Mouse (Mus musculus) forebrain, embryonic 13.5 days (tissue): Measurements from ENCODE around the gene Cabp2. TPM values are rescaled to one million over a fixed set of nuclear protein-coding genes. Genes with fewer than 3 reads are reported as not detected.

Source experiments
- ATAC-seq: fragments of 200-750 bp; cut with Nextera tagmentation; 2 replicates; pipeline ENCODE4 v1.8.0; 2017
- H3K27ac ChIP-seq: fragments of 300-500 bp; sonication (generic); 2 replicates; pipeline ENCODE4 v1.5.1; 2015; ENCODE audit warnings: inconsistent platforms, mild to moderate bottlenecking, moderate library complexity
- H3K27me3 ChIP-seq: fragments of 300-500 bp; sonication (generic); 2 replicates; pipeline ENCODE4 v1.6.1; 2015; ENCODE audit warnings: mild to moderate bottlenecking, inconsistent platforms
- H3K36me3 ChIP-seq: fragments of 300-500 bp; sonication (generic); 2 replicates; pipeline ENCODE4 v1.6.1; 2015; ENCODE audit warnings: mild to moderate bottlenecking, inconsistent platforms; ENCODE audit not compliant: poor library complexity, severe bottlenecking
- H3K4me1 ChIP-seq: fragments of 300-500 bp; sonication (generic); 2 replicates; pipeline ENCODE4 v1.6.1; 2015; ENCODE audit warnings: inconsistent platforms
- H3K4me2 ChIP-seq: fragments of 300-500 bp; sonication (generic); 2 replicates; pipeline ENCODE4 v1.6.1; 2015; ENCODE audit warnings: inconsistent platforms, mild to moderate bottlenecking, moderate library complexity
- H3K4me3 ChIP-seq: fragments of 300-500 bp; sonication (generic); 2 replicates; pipeline ENCODE4 v1.5.1; 2015; ENCODE audit warnings: mild to moderate bottlenecking, inconsistent platforms
- H3K9ac ChIP-seq: fragments of 300-500 bp; sonication (generic); 2 replicates; pipeline ENCODE4 v1.6.1; 2015; ENCODE audit warnings: mild to moderate bottlenecking, inconsistent platforms
- H3K9me3 ChIP-seq: fragments of 300-500 bp; sonication (generic); replicated peaks from 2 replicates; pipeline ENCODE4 v1.6.1; 2016; ENCODE audit warnings: inconsistent platforms
- WGBS: fragments of 180-500 bp; shearing (Covaris S2); methylation state at CpG from one replicate; pipeline ENCODE4 v1.1.7; 2015; 5-methylcytosine and 5-hydroxymethylcytosine counted together
- polyA plus RNA-seq: library from polyadenylated mRNA; unstranded; fragments of >200 nt; fragmentation: Nextera tagmentation; extraction: Ambion mirVana; gene quantifications from 2 replicates; pipeline ENCODE4 v1.2.1, GENCODE M21; 2015

Cabp2 gene
- polyA plus RNA-seq, 1 experiment from 2014 or later = not detected

DNA sequence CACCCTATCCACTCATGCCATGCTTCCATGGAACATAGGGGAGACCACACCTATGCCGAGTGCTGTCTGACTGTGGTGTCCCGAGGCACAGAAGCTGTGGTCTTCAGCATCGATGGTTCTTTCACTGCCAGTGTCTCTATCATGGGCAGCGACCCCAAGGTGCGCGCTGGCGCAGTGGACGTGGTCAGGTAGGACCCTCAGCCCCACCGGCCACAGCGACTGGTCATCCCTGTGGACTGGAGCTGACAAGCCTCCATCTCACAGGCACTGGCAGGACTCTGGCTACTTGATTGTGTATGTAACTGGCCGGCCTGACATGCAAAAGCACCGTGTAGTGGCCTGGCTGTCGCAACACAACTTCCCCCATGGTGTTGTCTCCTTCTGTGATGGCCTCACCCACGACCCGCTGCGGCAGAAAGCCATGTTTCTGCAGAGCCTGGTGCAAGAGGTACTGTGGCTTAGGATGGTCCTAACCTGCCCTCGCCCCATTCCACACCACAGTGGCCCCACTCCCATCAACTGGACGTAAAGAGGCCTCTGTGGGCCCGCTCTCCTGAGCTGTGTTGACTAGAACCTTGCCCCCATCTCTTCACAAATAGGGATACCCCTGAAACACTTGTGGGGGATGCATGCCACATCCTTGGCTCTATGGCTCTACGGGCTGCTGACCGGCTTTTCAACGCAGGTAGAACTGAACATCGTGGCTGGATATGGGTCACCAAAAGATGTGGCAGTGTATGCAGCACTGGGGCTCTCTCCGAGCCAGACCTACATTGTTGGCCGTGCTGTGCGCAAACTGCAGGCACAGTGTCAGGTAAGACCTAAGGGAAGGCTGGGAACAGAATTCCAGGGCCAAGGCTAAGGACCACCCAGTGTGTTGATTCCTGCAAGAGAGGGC lies 30.9 kb downstream of the Cabp2 start:
- Histone ChIP-seq H3K4me2 (no peak overlapping the region), H3K4me1 (no peaks in the 10 kb centered on the region; the same call in 1 of the 2 replicates), H3K9me3 (no peaks in the 10 kb centered on the region), H3K9ac (no peak overlapping the region), H3K36me3 (peaks cover 78% of the 10 kb centered on the region), H3K27ac (no peak overlapping the region), H3K27me3 (no peaks in the 10 kb centered on the region), H3K4me3 (no peak overlapping the region)
- ATAC-seq = no peak
- 97% methylated on average over 26 of the region's 26 CpGs for WGBS

DNA sequence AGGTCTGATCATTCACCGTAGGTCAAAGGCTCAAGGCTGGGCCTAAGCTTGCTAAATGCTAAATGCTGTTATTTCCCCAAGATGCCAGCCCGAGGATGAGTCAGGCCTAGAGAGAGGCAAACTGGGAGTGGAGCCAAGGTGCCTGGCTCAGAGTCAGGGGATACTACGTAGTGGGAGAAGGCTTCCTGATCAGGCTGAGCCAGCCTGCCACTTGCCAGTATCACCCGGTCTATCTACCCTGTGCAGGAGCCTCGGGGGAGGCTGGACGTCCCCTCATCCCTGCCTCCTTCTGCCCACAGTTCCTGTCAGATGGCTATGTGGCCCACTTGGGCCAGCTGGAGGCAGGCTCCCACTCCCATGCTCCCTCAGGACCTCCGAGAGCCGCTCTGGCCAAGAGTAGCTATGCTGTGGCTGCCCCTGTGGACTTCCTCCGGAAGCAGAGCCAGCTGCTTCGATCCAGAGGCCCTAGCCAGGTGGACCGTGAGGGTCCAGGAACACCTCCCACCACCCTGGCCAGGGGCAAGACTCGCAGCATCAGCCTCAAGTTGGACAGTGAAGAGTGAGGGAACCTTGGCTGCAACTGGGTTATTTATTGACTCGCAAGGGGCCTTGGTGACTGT lies 31.9 kb downstream of the Cabp2 start:
- WGBS = 83% methylated on average over 13 of the region's 13 CpGs
- no peak overlapping the region for H3K9ac ChIP-seq
- H3K36me3 ChIP-seq = peaks cover 87% of the 10 kb centered on the region
- no peaks in the 10 kb centered on the region for H3K9me3 ChIP-seq
- H3K27ac ChIP-seq = no peak overlapping the region
- no peak overlapping the region for H3K4me2 ChIP-seq
- H3K4me1 ChIP-seq = no peaks in the 10 kb centered on the region; the same call in 1 of the 2 replicates
- ATAC-seq = no peak
- no peaks in the 10 kb centered on the region for H3K27me3 ChIP-seq
- no peak overlapping the region for H3K4me3 ChIP-seq

DNA sequence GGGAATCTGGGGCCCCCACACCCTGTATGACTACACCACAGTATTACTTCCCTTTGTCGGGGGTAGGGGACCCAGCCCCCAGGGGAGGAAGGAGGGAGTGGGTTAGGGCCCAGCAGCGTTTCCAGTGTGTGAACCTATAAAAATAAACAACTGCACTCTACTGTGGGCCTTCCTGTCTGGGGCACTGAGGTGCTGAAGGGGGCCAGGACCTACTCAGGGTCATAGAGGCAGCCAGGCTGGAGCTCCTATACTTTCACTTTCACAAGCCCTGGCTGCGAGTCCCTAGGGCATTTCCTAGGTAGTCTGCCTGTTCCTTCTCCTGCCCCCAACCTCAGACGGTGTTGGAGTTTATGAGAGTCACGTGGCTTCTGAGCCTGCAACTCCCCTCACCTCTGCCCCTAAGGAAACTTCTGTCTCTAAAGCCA lies 32.4 kb downstream of the Cabp2 start:
- Histone ChIP-seq H3K4me1 (no peaks in the 10 kb centered on the region; the same call in 1 of the 2 replicates), H3K36me3 (peaks cover 87% of the 10 kb centered on the region), H3K27me3 (no peaks in the 10 kb centered on the region), H3K27ac (no peak overlapping the region), H3K9me3 (no peaks in the 10 kb centered on the region), H3K9ac (no peak overlapping the region), H3K4me3 (no peak overlapping the region), H3K4me2 (no peak overlapping the region)
- 76% methylated on average over 5 of the region's 5 CpGs for WGBS
- ATAC-seq = no peak

DNA sequence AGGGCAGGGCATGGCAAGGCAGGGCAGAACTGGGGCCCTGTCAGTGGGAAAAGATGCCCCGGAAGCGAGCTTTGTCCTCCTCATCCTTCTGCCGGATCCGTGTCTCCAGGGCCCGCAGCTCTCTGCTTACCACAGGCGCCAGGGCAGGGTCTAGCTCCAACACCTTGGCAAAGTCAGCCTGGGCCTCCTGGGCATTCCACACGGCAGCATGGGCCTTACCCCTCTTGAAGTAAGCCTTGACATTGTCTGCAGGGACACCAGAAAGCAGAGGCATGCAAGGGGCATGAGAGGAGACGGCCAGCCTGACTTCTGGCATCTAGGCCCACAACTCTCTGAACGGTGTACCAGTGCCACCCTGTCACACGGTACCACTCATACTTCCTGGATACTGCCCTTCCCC lies 33.2 kb downstream of the Cabp2 start:
- Histone ChIP-seq H3K27ac (no peak overlapping the region), H3K9me3 (no peaks in the 10 kb centered on the region)
- WGBS = 94% methylated on average over 10 of the region's 10 CpGs

DNA sequence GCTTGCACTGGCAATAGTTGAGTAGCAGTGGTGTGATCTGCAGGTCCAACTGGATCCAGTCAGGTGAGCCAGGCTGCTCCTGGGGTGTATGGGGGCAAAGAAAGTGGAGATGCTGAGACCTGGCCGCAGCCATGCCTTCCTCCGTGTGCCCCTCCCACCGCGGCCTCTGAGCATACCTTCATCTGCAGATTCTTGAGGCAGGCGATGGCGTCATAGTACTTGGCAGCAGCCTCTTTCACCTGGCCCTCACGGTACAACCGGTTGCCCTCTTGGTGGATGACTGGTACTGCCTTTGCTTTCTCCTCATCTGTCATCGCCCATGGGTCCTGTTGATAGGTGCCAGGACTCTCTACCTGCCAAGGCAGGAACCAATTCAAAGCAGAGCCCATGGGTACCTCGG lies 33.8 kb downstream of the Cabp2 start:
- ATAC-seq = no peak
- no peaks in the 10 kb centered on the region for H3K27me3 ChIP-seq
- H3K36me3 ChIP-seq = peaks cover 78% of the 10 kb centered on the region
- H3K9ac ChIP-seq = no peak overlapping the region; the same call in 1 of the 2 replicates
- no peak overlapping the region for H3K27ac ChIP-seq
- H3K9me3 ChIP-seq = no peaks in the 10 kb centered on the region
- no peak overlapping the region for H3K4me2 ChIP-seq
- no peak overlapping the region for H3K4me3 ChIP-seq
- peaks cover 2% of the 10 kb centered on the region; the same call in 1 of the 2 replicates for H3K4me1 ChIP-seq
- 96% methylated on average over 10 of the region's 10 CpGs for WGBS

More for the DNA sequence above, 33.2 kb downstream of the Cabp2 start:
- Histone ChIP-seq H3K4me1 (no peaks in the 10 kb centered on the region; the same call in 1 of the 2 replicates), H3K9ac (no peak overlapping the region), H3K4me3 (no peak overlapping the region), H3K27me3 (no peaks in the 10 kb centered on the region), H3K4me2 (no peak overlapping the region), H3K36me3 (peaks cover 80% of the 10 kb centered on the region)
- ATAC-seq = no peak

DNA sequence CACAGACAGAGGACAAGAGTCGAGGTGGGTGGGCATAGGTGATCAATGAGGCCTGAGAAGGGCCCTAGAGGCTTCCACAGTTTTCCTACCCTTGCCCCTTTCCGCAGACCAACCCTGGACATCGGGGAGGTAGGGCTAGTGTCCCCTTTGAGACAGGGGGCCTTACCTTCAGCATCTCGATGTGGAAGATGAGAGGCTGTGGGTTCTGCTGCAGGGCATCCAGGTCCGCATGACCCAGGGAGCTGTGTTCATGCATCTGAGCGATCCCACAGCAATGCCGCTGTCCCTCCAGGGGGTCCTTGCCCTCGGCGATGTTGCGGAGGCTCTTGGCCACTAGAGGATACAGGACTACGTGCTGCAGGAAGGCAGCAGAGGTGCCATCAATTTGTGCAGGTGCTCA lies 34.4 kb downstream of the Cabp2 start:
- no peak for ATAC-seq
- Histone ChIP-seq H3K27me3 (no peaks in the 10 kb centered on the region), H3K9ac (no peak overlapping the region), H3K9me3 (no peaks in the 10 kb centered on the region), H3K4me2 (no peak overlapping the region), H3K36me3 (peaks cover 73% of the 10 kb centered on the region), H3K27ac (no peak overlapping the region), H3K4me1 (peaks cover 8% of the 10 kb centered on the region), H3K4me3 (no peak overlapping the region)
- 84% methylated on average over 11 of the region's 11 CpGs for WGBS

DNA sequence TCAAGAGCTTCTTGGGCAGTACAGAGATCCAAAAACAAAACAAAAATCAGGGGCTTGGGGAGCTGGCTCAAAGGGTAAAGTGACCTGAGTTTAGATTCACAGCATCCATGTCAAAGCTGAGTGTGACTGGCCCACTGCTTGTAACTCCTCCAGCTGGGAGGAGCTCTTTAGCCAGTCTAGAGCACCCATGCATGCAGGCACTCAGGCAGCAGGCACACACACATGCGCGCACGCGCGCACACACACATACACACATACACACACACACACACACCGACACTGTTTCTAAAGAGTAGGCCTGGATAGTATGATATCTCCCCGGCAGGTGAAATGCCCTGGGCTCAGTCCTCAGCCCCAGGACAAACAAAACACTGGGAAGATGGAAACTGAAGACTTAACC lies 35.6 kb downstream of the Cabp2 start:
- H3K4me3 ChIP-seq = no peak overlapping the region
- no peaks in the 10 kb centered on the region for H3K9me3 ChIP-seq
- no peak overlapping the region for H3K27ac ChIP-seq
- peaks cover 10% of the 10 kb centered on the region for H3K4me1 ChIP-seq
- H3K9ac ChIP-seq = no peak overlapping the region
- ATAC-seq = no peak
- 96% methylated on average over 7 of the region's 7 CpGs for WGBS
- no peak overlapping the region for H3K4me2 ChIP-seq
- H3K36me3 ChIP-seq = peaks cover 61% of the 10 kb centered on the region
- no peaks in the 10 kb centered on the region for H3K27me3 ChIP-seq

DNA sequence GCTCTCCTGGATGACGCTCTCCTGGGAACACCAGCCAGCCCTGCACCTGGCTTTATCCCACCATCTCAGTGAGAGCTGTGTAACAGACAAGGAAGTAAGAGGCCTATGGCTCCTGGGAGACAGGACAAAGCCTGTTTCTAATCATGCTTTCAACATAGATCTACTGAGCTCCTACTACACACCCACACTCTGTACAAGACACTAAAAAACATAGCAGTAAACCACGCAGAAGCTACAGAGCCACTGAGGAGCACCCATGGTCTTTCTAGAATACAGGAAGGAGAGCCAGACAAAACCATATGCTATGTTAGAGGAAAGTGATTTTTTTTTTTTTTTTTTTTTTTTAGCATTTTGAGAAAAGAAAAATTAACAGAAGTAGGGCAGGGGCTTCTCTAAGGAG lies 37.0 kb downstream of the Cabp2 start:
- Histone ChIP-seq H3K9ac (no peak overlapping the region), H3K4me1 (peaks cover 10% of the 10 kb centered on the region), H3K4me3 (no peak overlapping the region), H3K4me2 (no peak overlapping the region), H3K36me3 (peaks cover 48% of the 10 kb centered on the region), H3K27me3 (no peaks in the 10 kb centered on the region), H3K27ac (no peak overlapping the region), H3K9me3 (no peaks in the 10 kb centered on the region)
- 92% methylated on average over 2 of the region's 2 CpGs for WGBS
- no peak for ATAC-seq

DNA sequence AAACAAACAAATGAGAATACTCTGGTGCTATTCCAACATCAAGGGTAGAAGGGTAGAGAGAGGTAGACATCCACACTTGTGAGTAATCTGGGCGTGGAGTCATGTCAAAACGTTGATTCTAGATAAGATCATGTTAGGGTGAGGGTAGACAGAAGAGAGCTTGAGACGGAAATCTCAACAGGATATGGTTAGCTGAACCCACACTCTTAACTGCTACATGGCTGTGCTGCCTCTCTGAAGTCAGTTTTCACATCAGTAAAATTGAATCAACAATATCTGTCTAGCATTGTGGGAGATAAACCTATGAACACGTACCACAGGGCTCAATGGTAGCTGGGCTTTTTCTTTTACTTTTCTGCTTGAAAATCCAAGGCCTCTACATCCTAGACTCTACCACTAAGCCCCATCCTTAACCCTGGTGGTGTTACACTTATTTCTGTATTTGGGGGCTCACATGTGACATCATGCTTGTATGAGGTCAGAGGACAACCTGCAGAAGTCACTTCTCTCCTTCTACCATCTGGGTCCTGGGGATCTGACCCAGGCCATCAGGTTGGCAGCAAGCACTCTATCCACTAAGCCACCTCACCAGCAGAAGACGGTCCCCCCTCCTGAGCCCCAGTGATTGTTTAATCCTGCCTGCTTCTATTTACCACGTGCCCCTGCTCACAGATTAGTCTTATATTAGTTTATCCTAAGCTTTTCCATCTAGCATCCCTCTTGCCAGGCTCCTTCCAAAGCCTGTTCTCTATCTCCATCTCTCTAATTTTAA lies 38.5 kb downstream of the Cabp2 start:
- Histone ChIP-seq H3K4me2 (peak overlapping the region; percentile 59), H3K27me3 (no peaks in the 10 kb centered on the region), H3K9me3 (no peaks in the 10 kb centered on the region), H3K9ac (no peak overlapping the region), H3K36me3 (peaks cover 32% of the 10 kb centered on the region), H3K27ac (no peak overlapping the region), H3K4me3 (no peak overlapping the region), H3K4me1 (peaks cover 10% of the 10 kb centered on the region)
- 91% methylated on average over 6 of the region's 6 CpGs for WGBS
- ATAC-seq = no peak

DNA sequence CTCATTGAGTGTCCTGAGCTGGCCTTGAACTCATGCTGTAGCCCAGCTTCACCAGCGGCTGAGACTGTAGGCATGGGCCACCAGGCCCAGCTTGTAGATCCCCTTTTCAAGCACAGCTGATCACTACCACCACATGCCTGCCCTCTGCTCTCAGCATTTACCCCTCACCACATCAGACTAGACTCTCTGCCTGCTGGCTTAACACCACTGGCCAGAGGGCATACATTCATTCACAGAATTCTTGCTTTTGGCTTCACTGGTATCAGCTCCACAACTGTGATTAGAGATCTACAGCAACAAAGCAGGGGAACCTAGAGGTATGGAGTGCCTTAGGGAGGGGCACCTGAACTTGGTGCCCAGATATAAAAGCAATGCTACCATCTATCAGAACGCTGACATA lies 39.1 kb downstream of the Cabp2 start:
- Histone ChIP-seq H3K4me2 (peak overlapping the region; percentile 59), H3K4me1 (peaks cover 14% of the 10 kb centered on the region), H3K9me3 (no peaks in the 10 kb centered on the region), H3K36me3 (peaks cover 26% of the 10 kb centered on the region), H3K27ac (no peak overlapping the region), H3K9ac (no peak overlapping the region), H3K4me3 (peak overlapping the region; percentile 48; the same call in 1 of the 2 replicates), H3K27me3 (no peaks in the 10 kb centered on the region)
- no peak for ATAC-seq
- 94% methylated on average over 2 of the region's 2 CpGs for WGBS

DNA sequence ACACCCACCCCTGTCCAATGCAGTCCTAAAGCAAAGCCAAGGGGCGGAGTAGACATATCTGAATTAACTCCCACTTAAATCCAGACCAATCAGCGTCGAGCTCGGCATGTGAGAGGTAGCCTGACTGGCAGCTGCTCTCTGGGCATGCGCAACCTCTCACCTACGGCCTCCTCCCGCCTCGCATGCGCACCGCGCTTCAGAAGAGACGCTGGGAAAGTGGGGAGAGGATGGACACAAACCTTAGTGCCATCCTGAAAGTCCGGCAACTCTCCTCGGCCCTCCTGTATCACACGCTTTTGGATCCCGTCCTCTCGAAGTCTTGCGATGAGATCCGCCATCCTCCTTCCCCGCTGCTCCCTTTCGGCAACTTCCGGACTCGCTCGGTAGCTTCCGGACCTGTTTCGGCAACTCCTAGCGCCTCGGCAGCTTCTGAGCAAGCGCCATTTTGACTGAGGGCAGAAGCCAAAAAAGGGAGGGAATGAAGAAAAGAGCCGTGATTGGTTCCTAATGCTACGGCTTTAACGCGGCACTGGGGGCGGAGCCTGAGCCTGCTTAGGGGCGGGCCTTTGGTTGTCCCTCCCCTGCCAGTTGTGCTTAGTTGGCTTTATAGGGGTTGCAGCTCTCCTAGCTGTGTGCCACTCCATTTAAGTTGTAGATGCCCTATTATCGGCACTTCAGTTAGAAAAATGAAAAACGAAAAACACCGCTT lies 39.9 kb downstream of the Cabp2 start:
- 4% methylated on average over 38 of the region's 38 CpGs for WGBS
- peak; percentile 85 for ATAC-seq
- H3K36me3 ChIP-seq = peaks cover 19% of the 10 kb centered on the region
- no peaks in the 10 kb centered on the region for H3K27me3 ChIP-seq
- no peaks in the 10 kb centered on the region for H3K9me3 ChIP-seq
- peaks cover 14% of the 10 kb centered on the region for H3K4me1 ChIP-seq
- peak overlapping the region; percentile 59 for H3K4me2 ChIP-seq
- peak overlapping the region; percentile 83 for H3K27ac ChIP-seq
- H3K4me3 ChIP-seq = peak overlapping the region; percentile 48
- H3K9ac ChIP-seq = peak overlapping the region; percentile 66
